Mouse (Mus musculus) midbrain, embryonic 12.5 days (tissue): ENCODE data around the gene Endod1. TPM values are rescaled to one million over a fixed set of nuclear protein-coding genes. Genes with fewer than 3 reads are reported as not detected.
A peak's percentile ranks its signal among the peaks of the same experiment; 100 is the strongest.

ENCODE experiments used
- ATAC-seq: fragments of 200-750 bp; cut with Nextera tagmentation; 2 replicates; pipeline ENCODE4 v1.8.0; 2017; ENCODE audit warnings: low read depth, moderate TSS enrichment, moderate library complexity; ENCODE audit not compliant: low FRiP score
- H3K27ac ChIP-seq: fragments of 300-500 bp; sonication (generic); replicated peaks from 2 replicates; pipeline ENCODE4 v1.5.1; 2016; ENCODE audit warnings: mild to moderate bottlenecking
- H3K27me3 ChIP-seq: fragments of 300-500 bp; sonication (generic); 2 replicates; pipeline ENCODE4 v1.6.1; 2016; ENCODE audit warnings: mild to moderate bottlenecking
- H3K36me3 ChIP-seq: fragments of 300-500 bp; sonication (generic); 2 replicates; pipeline ENCODE4 v1.6.1; 2016
- H3K4me1 ChIP-seq: fragments of 300-500 bp; sonication (generic); 2 replicates; pipeline ENCODE4 v1.6.1; 2016
- H3K4me2 ChIP-seq: fragments of 300-500 bp; sonication (generic); replicated peaks from 2 replicates; pipeline ENCODE4 v1.6.1; 2016; ENCODE audit warnings: mild to moderate bottlenecking, moderate library complexity
- H3K4me3 ChIP-seq: fragments of 300-500 bp; sonication (generic); 2 replicates; pipeline ENCODE4 v1.5.1; 2016; ENCODE audit warnings: mild to moderate bottlenecking
- H3K9ac ChIP-seq: fragments of 300-500 bp; sonication (generic); replicated peaks from 2 replicates; pipeline ENCODE4 v1.6.1; 2016; ENCODE audit warnings: mild to moderate bottlenecking, moderate library complexity
- H3K9me3 ChIP-seq: fragments of 300-500 bp; sonication (generic); 2 replicates; pipeline ENCODE4 v1.6.1; 2016; ENCODE audit warnings: mild to moderate bottlenecking
- WGBS: fragments of 180-500 bp; shearing (Covaris S2); methylation state at CpG from one replicate; pipeline ENCODE4 v1.1.7; 2016; 5-methylcytosine and 5-hydroxymethylcytosine counted together
- polyA plus RNA-seq: library from polyadenylated mRNA; unstranded; fragments of >200 nt; fragmentation: Nextera tagmentation; extraction: Ambion mirVana; gene quantifications from 2 replicates; pipeline ENCODE4 v1.2.1, GENCODE M21; 2016

Endod1 gene
- polyA plus RNA-seq, 1 experiment from 2014 or later = 10.3 TPM

- H3K4me2 ChIP-seq = no peak overlapping the region
- whole genome bisulfite sequencing = 89% methylated on average over 3 of the region's 3 CpGs
- H3K9me3 ChIP-seq = no peaks in the 10 kb centered on the region
- ATAC-seq = no peak
- no peaks in the 10 kb centered on the region for H3K27me3 ChIP-seq
- no peaks in the 10 kb centered on the region for H3K36me3 ChIP-seq
- H3K4me3 ChIP-seq = no peak overlapping the region
- H3K9ac ChIP-seq = no peak overlapping the region
- no peaks in the 10 kb centered on the region for H3K4me1 ChIP-seq
- no peak overlapping the region for H3K27ac ChIP-seq
Measured at GRCm38 (mm10) chr9:14391841-14392318, 10.6 kb upstream of the Endod1 start.

- Histone ChIP-seq H3K4me1 (no peaks in the 10 kb centered on the region), H3K36me3 (no peaks in the 10 kb centered on the region), H3K27me3 (no peaks in the 10 kb centered on the region), H3K4me3 (no peak overlapping the region), H3K4me2 (no peak overlapping the region), H3K9me3 (no peaks in the 10 kb centered on the region), H3K9ac (no peak overlapping the region), H3K27ac (no peak overlapping the region)
- ATAC-seq = no peak
- WGBS = 87% methylated on average over 9 of the region's 9 CpGs
Measured at GRCm38 (mm10) chr9:14391286-14391685, 10.0 kb upstream of the Endod1 start.

GRCm38 (mm10) chr9:14390278-14390677, 9.0 kb upstream of the Endod1 start:
- WGBS = 79% methylated on average over 1 of the region's 1 CpGs
- H3K27me3 ChIP-seq = no peaks in the 10 kb centered on the region
- H3K4me1 ChIP-seq = no peaks in the 10 kb centered on the region
- no peak for ATAC-seq
- no peak overlapping the region for H3K4me3 ChIP-seq
- no peak overlapping the region for H3K9ac ChIP-seq
- H3K36me3 ChIP-seq = no peaks in the 10 kb centered on the region
- no peak overlapping the region for H3K27ac ChIP-seq
- H3K9me3 ChIP-seq = no peaks in the 10 kb centered on the region
- H3K4me2 ChIP-seq = no peak overlapping the region

- ATAC-seq = no peak
- H3K36me3 ChIP-seq = no peaks in the 10 kb centered on the region
- 70% methylated on average over 4 of the region's 4 CpGs for WGBS
- H3K9me3 ChIP-seq = no peaks in the 10 kb centered on the region
- no peak overlapping the region for H3K4me3 ChIP-seq
- H3K4me1 ChIP-seq = no peaks in the 10 kb centered on the region
- H3K4me2 ChIP-seq = no peak overlapping the region
- H3K9ac ChIP-seq = no peak overlapping the region
- no peak overlapping the region for H3K27ac ChIP-seq
- no peaks in the 10 kb centered on the region for H3K27me3 ChIP-seq
Measured at GRCm38 (mm10) chr9:14389050-14389621, 7.8 kb upstream of the Endod1 start.

- H3K9me3 ChIP-seq = no peaks in the 10 kb centered on the region
- no peaks in the 10 kb centered on the region for H3K36me3 ChIP-seq
- H3K4me2 ChIP-seq = no peak overlapping the region
- no peaks in the 10 kb centered on the region for H3K4me1 ChIP-seq
- H3K27ac ChIP-seq = no peak overlapping the region
- H3K9ac ChIP-seq = no peak overlapping the region
- no peak for ATAC-seq
- H3K4me3 ChIP-seq = no peak overlapping the region
- H3K27me3 ChIP-seq = no peaks in the 10 kb centered on the region
- 93% methylated on average over 1 of the region's 1 CpGs for WGBS
Measured at GRCm38 (mm10) chr9:14388001-14388400, 6.7 kb upstream of the Endod1 start.

DNA sequence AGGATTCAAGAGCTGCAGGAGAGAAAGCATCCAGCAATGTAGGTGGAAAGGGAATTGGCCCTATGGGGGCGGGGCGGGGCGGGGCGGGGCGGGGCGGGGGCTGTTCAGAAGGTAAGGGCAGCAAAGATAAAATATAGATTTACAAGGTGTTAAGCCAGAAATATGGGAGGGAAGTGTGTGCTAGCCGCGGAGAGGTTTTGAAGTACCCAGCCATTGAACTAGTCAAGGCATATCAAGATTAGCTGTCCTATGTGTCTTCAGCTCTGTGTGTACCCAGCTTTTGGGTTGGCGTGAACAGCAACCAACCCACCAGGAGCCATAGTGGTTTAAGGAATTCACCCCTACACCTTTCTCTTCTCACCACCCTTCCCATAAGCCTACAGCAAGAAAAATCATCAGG, 5.5 kb upstream of the Endod1 start:
- H3K4me1 ChIP-seq = peaks cover 2% of the 10 kb centered on the region
- no peak for ATAC-seq
- no peak overlapping the region for H3K27ac ChIP-seq
- no peaks in the 10 kb centered on the region for H3K36me3 ChIP-seq
- no peaks in the 10 kb centered on the region for H3K9me3 ChIP-seq
- no peak overlapping the region for H3K4me2 ChIP-seq
- WGBS = 87% methylated on average over 8 of the region's 9 CpGs
- H3K27me3 ChIP-seq = no peaks in the 10 kb centered on the region
- H3K9ac ChIP-seq = no peak overlapping the region
- H3K4me3 ChIP-seq = no peak overlapping the region

- ATAC-seq = no peak
- Histone ChIP-seq H3K4me1 (peaks cover 7% of the 10 kb centered on the region), H3K4me3 (no peak overlapping the region), H3K27ac (no peak overlapping the region), H3K9me3 (no peaks in the 10 kb centered on the region), H3K27me3 (no peaks in the 10 kb centered on the region), H3K4me2 (no peak overlapping the region), H3K9ac (no peak overlapping the region), H3K36me3 (no peaks in the 10 kb centered on the region)
- 82% methylated on average over 8 of the region's 8 CpGs for WGBS
Measured at GRCm38 (mm10) chr9:14385665-14386064, 4.4 kb upstream of the Endod1 start.

DNA sequence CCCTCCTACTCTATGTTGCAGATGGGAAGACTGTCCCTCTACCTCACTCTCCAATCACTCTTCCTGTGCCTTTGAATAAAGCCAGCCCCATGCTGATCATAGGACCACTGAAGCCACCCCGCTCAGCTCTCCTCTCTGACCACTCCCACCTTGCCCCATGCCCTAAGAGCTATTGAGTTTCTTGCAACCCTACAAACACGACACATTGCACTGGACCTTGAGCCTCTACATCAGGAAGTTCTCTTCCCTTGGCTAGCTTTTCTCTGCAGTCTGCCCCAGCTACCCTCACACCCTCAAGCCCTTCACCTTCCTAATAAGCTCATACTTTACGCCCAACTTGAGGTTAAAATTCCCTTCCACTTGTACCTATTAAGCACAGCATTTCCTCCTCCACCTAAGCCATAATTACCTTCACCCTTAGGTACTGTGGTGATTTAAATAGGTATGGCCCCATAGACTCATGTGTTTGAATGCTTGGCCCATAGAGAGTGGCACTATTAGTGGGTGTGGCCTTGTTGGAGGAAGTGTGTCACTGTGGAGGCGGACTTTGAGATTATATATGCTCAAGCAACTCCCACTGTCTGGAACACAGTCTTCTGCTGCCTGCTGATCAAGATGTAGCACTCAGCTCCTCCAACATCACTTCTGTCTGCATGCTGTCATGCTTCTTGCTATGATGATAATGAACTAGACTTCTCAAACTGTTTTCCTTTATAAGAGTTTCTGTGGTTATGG, 2.0 kb upstream of the Endod1 start:
- H3K4me3 ChIP-seq = no peak overlapping the region
- no peak overlapping the region for H3K4me2 ChIP-seq
- peaks cover 16% of the 10 kb centered on the region for H3K4me1 ChIP-seq
- H3K9ac ChIP-seq = no peak overlapping the region
- no peak for ATAC-seq
- WGBS = 76% methylated on average over 4 of the region's 4 CpGs
- no peak overlapping the region for H3K27ac ChIP-seq
- no peaks in the 10 kb centered on the region for H3K36me3 ChIP-seq
- H3K27me3 ChIP-seq = peaks cover 18% of the 10 kb centered on the region
- no peaks in the 10 kb centered on the region for H3K9me3 ChIP-seq

GRCm38 (mm10) chr9:14382256-14382791, 1.0 kb upstream of the Endod1 start:
- peaks cover 18% of the 10 kb centered on the region for H3K27me3 ChIP-seq
- no peak overlapping the region for H3K9ac ChIP-seq
- no peaks in the 10 kb centered on the region for H3K9me3 ChIP-seq
- no peak overlapping the region for H3K27ac ChIP-seq
- no peak for ATAC-seq
- 71% methylated on average over 5 of the region's 5 CpGs for WGBS
- peaks cover 16% of the 10 kb centered on the region for H3K4me1 ChIP-seq
- H3K36me3 ChIP-seq = no peaks in the 10 kb centered on the region
- no peak overlapping the region for H3K4me3 ChIP-seq
- H3K4me2 ChIP-seq = no peak overlapping the region

DNA sequence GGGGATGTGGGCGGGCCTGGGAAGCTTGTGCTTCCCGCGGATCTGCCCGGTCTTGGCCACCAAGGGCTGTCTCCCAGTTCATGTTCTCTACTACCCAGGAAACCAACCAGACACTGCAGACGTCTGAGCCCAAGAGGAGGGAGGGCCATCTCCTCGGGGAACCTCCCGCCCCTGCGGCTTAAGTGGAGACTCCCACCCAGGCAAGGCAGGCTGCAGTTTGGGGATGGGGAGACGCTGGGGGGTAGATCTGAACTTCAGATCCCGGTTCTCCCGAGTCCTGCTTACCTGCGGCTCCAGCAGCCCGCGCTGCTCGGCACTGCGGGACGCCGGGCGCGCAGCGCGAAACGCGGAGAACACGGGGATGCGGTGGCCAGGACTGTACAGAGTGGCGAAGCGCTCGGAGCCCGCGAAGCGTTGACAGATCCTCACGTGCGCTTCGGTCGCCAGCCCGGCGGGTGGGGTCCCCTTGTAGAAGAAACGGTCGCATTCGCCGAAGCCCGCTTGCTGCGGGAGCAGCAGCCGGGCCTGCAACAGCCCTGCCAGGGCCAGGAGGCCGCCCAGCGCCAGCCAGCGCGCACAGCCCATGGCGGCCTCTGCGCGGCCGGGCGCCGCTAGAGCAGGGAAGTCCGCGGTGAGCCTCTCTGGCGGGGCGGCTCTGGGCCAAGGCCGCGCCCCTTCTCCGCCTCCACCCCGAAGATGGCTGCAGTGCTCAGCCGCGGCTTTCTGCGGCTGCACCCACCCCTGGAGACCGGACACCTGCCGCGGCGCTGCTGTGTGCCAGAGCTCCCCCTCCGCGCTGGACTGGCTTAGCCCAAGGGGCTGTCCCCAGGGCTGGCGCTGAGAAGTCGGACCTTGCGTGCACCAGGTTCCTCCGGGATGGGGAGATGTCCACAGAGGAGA, 671 bp downstream of the Endod1 start:
- Histone ChIP-seq H3K4me3 (peak overlapping the region; percentile 70), H3K4me2 (peak overlapping the region; percentile 95), H3K36me3 (no peaks in the 10 kb centered on the region), H3K4me1 (peaks cover 16% of the 10 kb centered on the region), H3K27me3 (peaks cover 18% of the 10 kb centered on the region), H3K9ac (peak overlapping the region; percentile 66), H3K9me3 (no peaks in the 10 kb centered on the region), H3K27ac (peak overlapping the region; percentile 79)
- peak; percentile 94 for ATAC-seq
- under 1% methylated on average over 76 of the region's 76 CpGs for WGBS

DNA sequence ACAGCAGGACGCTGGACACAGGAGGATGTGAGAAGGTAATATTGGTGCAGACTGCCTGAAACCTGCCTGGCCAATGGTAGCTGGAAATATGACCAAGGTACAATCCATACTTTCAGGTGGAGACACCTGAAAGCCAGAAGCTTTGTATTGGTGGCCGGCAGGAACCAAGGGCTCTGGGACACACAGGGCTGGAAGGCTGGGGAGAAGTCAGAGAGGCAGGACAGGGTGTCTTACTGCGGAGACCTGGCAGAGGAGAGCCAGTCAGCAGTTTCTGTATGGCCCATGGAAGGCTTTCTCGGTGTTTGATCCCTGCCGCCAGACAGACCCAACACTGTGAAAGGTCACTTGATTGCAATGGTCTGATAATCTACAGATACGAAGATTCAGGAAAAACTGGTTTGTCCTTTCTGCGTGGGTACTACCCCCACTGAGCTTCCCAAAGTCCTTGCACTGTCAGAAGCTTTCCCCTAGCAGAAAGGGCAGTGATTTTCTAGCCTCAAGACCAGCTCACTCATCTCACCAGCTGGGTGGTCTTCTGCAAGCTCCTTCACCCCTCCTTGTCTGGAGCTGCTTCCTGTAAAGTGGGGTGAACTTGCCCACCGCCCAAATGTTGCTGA, 1.4 kb downstream of the Endod1 start:
- Histone ChIP-seq H3K9ac (peak overlapping the region; percentile 66; the same call in 1 of the 2 replicates), H3K4me1 (peaks cover 16% of the 10 kb centered on the region), H3K27me3 (peaks cover 18% of the 10 kb centered on the region), H3K9me3 (no peaks in the 10 kb centered on the region), H3K36me3 (no peaks in the 10 kb centered on the region), H3K4me2 (peak overlapping the region; percentile 95), H3K27ac (0 out of 2 replicates have a peak overlapping the region, but pooled peaks have one; percentile 79), H3K4me3 (peak overlapping the region; percentile 70)
- WGBS = 27% methylated on average over 8 of the region's 8 CpGs
- ATAC-seq = no peak
